Mouse (Mus musculus): ENCODE data around the gene Arrb1. TPM values are rescaled to one million over a fixed set of nuclear protein-coding genes. Genes with fewer than 3 reads are reported as not detected.

The Arrb1 gene
- total RNA-seq, 2 experiments from 2014 or later: 41.1 to 51.0 TPM

DNA sequence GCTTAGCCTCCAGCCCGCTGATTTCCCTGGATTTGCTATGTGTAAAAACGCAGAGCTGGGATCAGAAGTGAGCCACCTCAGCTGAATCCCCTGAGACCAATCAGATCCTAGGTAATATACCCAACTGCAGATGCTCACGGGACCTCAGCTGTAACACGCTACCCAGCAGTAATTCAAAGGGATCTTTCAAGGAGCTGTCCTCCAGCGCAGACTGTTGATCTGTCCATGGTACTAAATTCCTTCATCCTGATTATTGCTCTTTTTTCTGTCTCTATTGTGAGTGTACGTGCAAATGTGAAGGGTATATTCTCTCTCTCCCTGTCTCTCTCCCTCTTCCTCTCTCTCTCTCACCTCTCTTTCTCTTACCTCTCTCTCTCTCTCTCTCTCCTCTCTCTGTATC is 97.0 kb downstream of the Arrb1 start:
- no peak for DNase-seq

DNA sequence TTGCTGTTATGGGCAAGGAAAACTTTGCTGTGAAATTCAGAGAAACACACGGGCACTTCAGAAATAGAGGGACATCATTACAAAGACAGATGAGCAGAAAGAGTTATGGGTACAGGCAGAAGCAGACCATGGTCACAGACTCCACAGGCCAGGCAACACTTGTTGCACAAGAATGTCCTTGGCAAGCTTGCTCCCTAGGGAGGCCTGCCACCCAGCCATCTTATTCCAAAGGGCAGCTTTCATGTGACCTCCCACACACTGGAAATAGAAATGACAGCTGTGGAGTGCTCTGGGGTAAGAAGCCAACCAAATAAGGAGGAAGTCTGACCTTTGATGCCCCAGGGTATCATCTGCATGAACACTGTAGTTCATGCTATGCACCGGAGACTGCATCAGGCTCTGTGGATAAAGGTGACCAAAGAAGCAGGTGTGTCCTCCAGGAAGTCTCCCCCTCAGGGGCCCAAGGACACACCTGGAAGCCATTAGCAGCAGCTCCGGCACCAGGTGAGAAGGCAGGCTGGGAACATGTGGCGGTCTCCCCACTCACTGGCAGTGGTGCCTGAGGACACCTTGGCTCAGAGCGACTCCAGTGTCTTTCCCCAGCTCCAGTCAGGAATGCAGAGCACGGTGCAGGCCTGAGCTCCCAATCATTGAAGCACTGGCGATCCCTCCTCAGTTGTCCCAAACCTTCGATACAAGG is 98.8 kb downstream of the Arrb1 start:
- DNase-seq: peak; percentile 56 to 70

GRCm38 (mm10) chr7:99641245-99641644 is 106.0 kb downstream of the Arrb1 start:
- DNase-seq: peak; percentile 74 to 76

GRCm38 (mm10) chr7:99642078-99642477 is 106.8 kb downstream of the Arrb1 start:
- DNase-seq: no peak

DNA sequence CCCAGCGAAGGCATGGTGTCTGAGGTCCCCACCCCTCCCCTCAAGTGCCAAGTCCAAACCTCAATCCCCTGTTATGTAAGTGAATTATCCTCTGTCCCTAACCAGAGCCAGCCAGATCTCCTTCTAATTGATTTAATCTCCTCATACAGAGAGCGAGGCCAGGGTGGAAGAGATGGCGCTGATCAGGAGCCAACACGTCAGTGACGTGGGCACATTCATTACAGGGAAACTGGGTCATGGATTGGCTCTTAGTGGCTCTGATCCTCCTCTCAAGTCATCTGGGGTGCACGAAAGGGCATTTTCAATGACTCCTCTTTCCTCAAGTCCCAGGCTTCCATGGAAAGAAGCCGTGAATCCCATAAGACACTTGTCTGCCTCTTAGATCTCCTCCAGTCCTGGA is 109.4 kb downstream of the Arrb1 start:
- no peak for DNase-seq

GRCm38 (mm10) chr7:99648623-99649022 is 113.4 kb downstream of the Arrb1 start:
- DNase-seq: peak; percentile 80 to 85

GRCm38 (mm10) chr7:99649585-99649984 is 114.3 kb downstream of the Arrb1 start:
- no peak for DNase-seq

DNA sequence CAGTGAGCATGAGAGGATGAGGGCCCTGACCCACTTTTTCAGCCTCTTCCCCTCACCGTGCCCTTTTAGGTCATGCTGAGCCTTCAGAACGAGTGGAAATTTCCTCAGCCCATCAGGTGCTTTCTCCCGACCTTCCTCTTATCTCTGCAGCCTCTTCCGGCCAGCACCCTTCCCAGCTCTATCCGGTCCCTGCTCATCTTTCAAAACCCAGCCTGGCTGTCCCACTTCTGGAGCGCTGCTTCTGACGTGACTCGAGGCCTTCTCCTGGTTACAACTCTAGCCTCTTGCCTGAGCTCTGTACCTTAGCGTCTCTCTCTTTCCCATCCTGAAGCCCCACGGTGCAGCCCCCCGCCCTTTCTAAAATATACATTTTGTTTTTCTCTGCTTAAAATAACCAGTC is 119.0 kb downstream of the Arrb1 start:
- peak; percentile 58 to 64 for DNase-seq

Small RNAs within 50 kb of the gene (microRNA-seq; reads per million reads assigned to microRNA genes)
- 129 reads per million, percentile 55 among the genes with 10 or more reads in this experiment for gene Mir326

Other genes starting within 250 kb of the Arrb1 start
- gene Serpinh1, start 182.2 kb upstream of the Arrb1 start, total RNA-seq (2021): 100 to 1,000 TPM; 266 to 469 TPM
- 1 to 10 TPM; 7.5 to 7.6 TPM for gene Gdpd5, start 154.1 kb upstream of the Arrb1 start, total RNA-seq (2021)
- under 1 TPM; 0.50 to 0.63 TPM for gene Klhl35, start 69.5 kb upstream of the Arrb1 start, total RNA-seq (2021)
- 100 to 1,000 TPM; 549 to 598 TPM for gene Rps3, start 51.7 kb upstream of the Arrb1 start, total RNA-seq (2021)
- 10 to 100 TPM; 14.9 to 18.5 TPM for gene Tpbgl, start 91.6 kb downstream of the Arrb1 start, total RNA-seq (2021)
- 10 to 100 TPM; 18.3 to 27.4 TPM for gene Slco2b1, start 175.9 kb downstream of the Arrb1 start, total RNA-seq (2021)
- gene Olfr520, start 194.8 kb downstream of the Arrb1 start, total RNA-seq (2021): not detected
- gene Olfr521, start 228.0 kb downstream of the Arrb1 start, total RNA-seq (2021): not detected